Mouse (Mus musculus): ENCODE results near the gene Aspdh.

Aspdh gene

DNA sequence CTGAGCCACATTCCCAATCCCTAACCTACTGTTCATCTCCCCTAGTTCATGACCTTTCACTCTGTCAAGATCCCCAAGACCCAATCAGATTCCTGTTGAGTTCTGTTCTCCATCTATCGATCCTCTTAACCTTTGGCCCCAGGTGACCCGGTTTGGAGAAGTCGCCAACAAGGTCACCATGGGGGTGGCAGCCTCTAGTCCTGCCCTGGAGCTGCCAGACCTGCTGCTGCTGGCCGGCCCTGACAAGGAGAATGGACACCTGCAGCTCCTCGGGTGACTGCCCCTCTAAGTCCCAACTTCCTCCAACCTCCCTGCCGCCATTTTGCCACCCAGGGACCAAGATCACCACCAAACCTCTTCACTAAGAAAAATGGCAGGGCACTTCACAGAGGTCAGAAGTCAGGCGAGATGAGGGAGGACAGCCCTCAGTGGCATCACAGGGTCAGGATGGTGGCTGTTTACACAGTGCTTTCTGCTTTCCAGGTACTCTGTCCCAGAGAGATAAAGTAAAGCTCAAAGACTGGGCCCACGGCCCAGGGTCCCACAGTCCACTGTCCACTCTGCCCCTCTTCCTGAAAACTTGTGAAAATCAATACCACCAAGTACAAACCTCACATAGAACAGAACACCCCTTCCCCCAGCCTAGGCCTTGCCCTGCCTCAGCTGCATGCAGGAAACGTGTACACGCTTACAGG lies 32.3 kb downstream of the Aspdh start:
- no peak for DNase-seq (ENCODE audit: extremely low spot score)

- no peak for DNase-seq (ENCODE audit: extremely low spot score)
These were observed 33.7 kb downstream of the Aspdh start for GRCm38 (mm10) chr7:44498922-44499321.

DNA sequence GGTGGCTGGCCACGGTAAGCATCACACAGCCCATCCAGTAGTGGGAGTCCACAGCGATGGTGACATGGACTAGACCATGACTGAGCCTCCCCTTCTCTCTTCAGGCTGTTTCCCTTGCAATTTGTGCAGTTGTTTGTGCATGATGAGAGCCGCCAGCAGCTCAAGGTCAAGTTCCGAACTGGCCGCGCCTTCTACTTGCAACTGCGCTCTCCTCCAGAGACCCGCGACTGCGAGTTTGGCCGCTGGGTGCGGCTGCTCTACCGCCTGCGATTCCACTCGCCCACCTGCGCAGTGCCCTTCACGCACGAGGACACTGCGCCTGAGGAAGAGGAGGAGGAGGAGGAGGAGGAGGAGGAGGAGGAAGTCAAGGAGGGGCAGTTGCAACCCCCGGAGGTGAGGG lies 34.9 kb downstream of the Aspdh start:
- no peak for DNase-seq (ENCODE audit: extremely low spot score)

- DNase-seq (ENCODE audit: extremely low spot score), result peak; percentile 62
These were observed 36.4 kb downstream of the Aspdh start for GRCm38 (mm10) chr7:44501563-44502115.

GRCm38 (mm10) chr7:44507491-44507890 lies 42.3 kb downstream of the Aspdh start:
- no peak for DNase-seq (ENCODE audit: extremely low spot score)

Data from embryo, embryonic 9.5 days (tissue).